Mouse (Mus musculus) ES-Bruce4 (cell line): ENCODE data around the gene Nsun5.

Experiments used
- CTCF ChIP-seq: IDR thresholded peaks from one replicate; pipeline ENCODE4 v1.8.1; 2011; ENCODE audit warnings: low read depth, low read length
- POLR2A ChIP-seq: IDR thresholded peaks from one replicate; pipeline ENCODE4 v1.8.1; 2011; ENCODE audit warnings: low read length; ENCODE audit not compliant: insufficient read depth

GRCm38 (mm10) chr5:135329471-135329870 is 40.3 kb upstream of the Nsun5 start:
- TF ChIP-seq POLR2A (no peak), CTCF (no peak)
